Mouse (Mus musculus) CH12.LX (cell line): ENCODE measurements around the gene Ntm. TPM values are rescaled to one million over a fixed set of nuclear protein-coding genes. Genes with fewer than 3 reads are reported as not detected.

Experiments used
- DNase-seq: peaks from one replicate; pipeline ENCODE4 v3.0.0-alpha.2; 2013; ENCODE audit errors: extremely low read depth
- H3K27ac ChIP-seq: 2 replicates; pipeline ENCODE4 v1.5.1; 2012; ENCODE audit warnings: low read depth, mild to moderate bottlenecking, control low read depth, moderate library complexity; ENCODE audit not compliant: insufficient read depth
- H3K27me3 ChIP-seq: replicated peaks from 2 replicates; pipeline ENCODE3; 2012; ENCODE audit warnings: inconsistent platforms
- H3K36me3 ChIP-seq, 2 experiments: replicated peaks in 1 of 2; 2 replicates each; pipeline versions ENCODE3 to v1.6.1; 2012; ENCODE audit warnings: inconsistent platforms in 1 of 2, low read length in 1 of 2, mild to moderate bottlenecking in 1 of 2, mixed read lengths in 1 of 2, moderate library complexity in 1 of 2; ENCODE audit not compliant: control insufficient read depth in 1 of 2, insufficient read depth in 1 of 2
- H3K4me1 ChIP-seq, 2 experiments: 2 replicates each; pipeline ENCODE4 v1.6.1; 2012; ENCODE audit warnings: inconsistent platforms in 1 of 2, moderate library complexity in 1 of 2; ENCODE audit not compliant: insufficient read depth in 2 of 2, control insufficient read depth in 1 of 2
- H3K4me2 ChIP-seq: 2 replicates; pipeline ENCODE4 v1.6.1; 2012; ENCODE audit warnings: low read depth, mild to moderate bottlenecking, control low read depth; ENCODE audit not compliant: poor library complexity, insufficient read depth, severe bottlenecking
- H3K4me3 ChIP-seq, 3 experiments: fragments of 150-350 bp in 1 of 3; sonication (generic) in 1 of 3; replicated peaks in 1 of 3; 2 replicates each; pipeline versions ENCODE3 to v1.5.1; 2011 to 2012; ENCODE audit warnings: low read depth in 2 of 3, low read length in 2 of 3, mild to moderate bottlenecking in 2 of 3, moderate library complexity in 2 of 3, control low read depth in 1 of 3, improper control_type of control experiment in 1 of 3, inconsistent platforms in 1 of 3, mixed read lengths in 1 of 3; ENCODE audit not compliant: poor library complexity in 1 of 3
- H3K79me2 ChIP-seq: replicated peaks from 2 replicates; pipeline ENCODE4 v1.6.1; 2012; ENCODE audit warnings: mild to moderate bottlenecking, moderate library complexity; ENCODE audit not compliant: control insufficient read depth, poor library complexity, insufficient read depth, severe bottlenecking; ENCODE audit errors: extremely low read depth
- H3K9ac ChIP-seq: 2 replicates; pipeline ENCODE4 v1.6.1; 2012; ENCODE audit warnings: low read depth, mild to moderate bottlenecking, control low read depth, moderate library complexity; ENCODE audit not compliant: insufficient read depth
- H3K9me3 ChIP-seq: replicated peaks from 2 replicates; pipeline ENCODE3; 2012; ENCODE audit warnings: low read length, inconsistent platforms, mixed read lengths
- BHLHE40 ChIP-seq: IDR thresholded peaks from 2 replicates; pipeline ENCODE4 v1.6.1; 2011; ENCODE audit warnings: mild to moderate bottlenecking, low read depth, low read length, improper control_type of control experiment
- HCFC1 ChIP-seq: IDR thresholded peaks from 2 replicates; pipeline ENCODE4 v1.6.1; 2012; ENCODE audit warnings: low read depth, mild to moderate bottlenecking, inconsistent platforms, low read length, improper control_type of control experiment
- JUND ChIP-seq: conservative IDR thresholded peaks from 2 replicates; pipeline ENCODE4 v1.6.1; 2011; ENCODE audit warnings: low read depth, low read length, improper control_type of control experiment
- KAT2A ChIP-seq: IDR thresholded peaks from 2 replicates; pipeline ENCODE4 v1.6.1; 2012; ENCODE audit warnings: low read length, improper control_type of control experiment, inconsistent platforms; ENCODE audit not compliant: insufficient replicate concordance
- MAFK ChIP-seq: IDR thresholded peaks from 2 replicates; pipeline ENCODE4 v1.6.1; 2011; ENCODE audit warnings: low read length, improper control_type of control experiment; ENCODE audit not compliant: insufficient replicate concordance
- MYC ChIP-seq: IDR thresholded peaks from 2 replicates; pipeline ENCODE4 v1.6.1; 2011; ENCODE audit warnings: low read depth, mild to moderate bottlenecking, improper control_type of control experiment, low read length
- NELFE ChIP-seq: IDR thresholded peaks from 2 replicates; pipeline ENCODE4 v1.6.1; 2011; ENCODE audit warnings: low read depth, low read length, improper control_type of control experiment
- POLR2A ChIP-seq: IDR thresholded peaks from 2 replicates; pipeline ENCODE4 v1.6.1; 2011; ENCODE audit warnings: low read depth, mild to moderate bottlenecking, improper control_type of control experiment, low read length
- SMC3 ChIP-seq: IDR thresholded peaks from 2 replicates; pipeline ENCODE4 v1.6.1; 2011; ENCODE audit warnings: low read depth, low read length, improper control_type of control experiment
- TCF12 ChIP-seq: IDR thresholded peaks from 2 replicates; pipeline ENCODE4 v1.6.1; 2014; ENCODE audit warnings: low read depth, mild to moderate bottlenecking, inconsistent platforms, low read length, improper control_type of control experiment
- USF1 ChIP-seq: IDR thresholded peaks from 2 replicates; pipeline ENCODE4 v1.6.1; 2014; ENCODE audit warnings: low read depth, mild to moderate bottlenecking, inconsistent platforms, low read length, improper control_type of control experiment
- ZC3H11A ChIP-seq: IDR thresholded peaks from 2 replicates; pipeline ENCODE4 v1.6.1; 2012; ENCODE audit warnings: low read depth, mild to moderate bottlenecking, inconsistent platforms, low read length, improper control_type of control experiment
- ZNF384 ChIP-seq: IDR thresholded peaks from 2 replicates; pipeline ENCODE4 v1.6.1; 2012; ENCODE audit warnings: low read depth, low read length, improper control_type of control experiment, inconsistent platforms
- dilution Hi-C: fragments of 300-500 bp; cut with MboI; formaldehyde crosslinking; loops from 2 replicates; pipeline ENCODE4 v1.14.3; 2020; ENCODE audit warnings: low sequenced_read_pairs; ENCODE audit not compliant: extremely low pct_unique_long_range_greater_than_20kb, extremely low pct_ligation_motif_present
- in situ Hi-C: fragments of 300-500 bp; cut with MboI; formaldehyde crosslinking; loops from 3 replicates; pipeline ENCODE4 v1.14.3; 2019; ENCODE audit warnings: low sequenced_read_pairs, low pct_ligation_motif_present, low pct_unique_long_range_greater_than_20kb, mixed read lengths
- polyA plus RNA-seq: library from polyadenylated mRNA; unstranded; fragments of >175 nt; gene quantifications from 2 replicates; pipeline ENCODE4 v1.2.1, GENCODE M21; 2012; ENCODE audit warnings: low read depth; ENCODE audit not compliant: insufficient read length
- total RNA-seq, 2 experiments: library from RNA; depleted of rRNA; stranded (reverse); fragments of 300-350 nt in 1 of 2; fragments of >200 nt in 1 of 2; gene quantifications; 2 replicates each; pipeline ENCODE4 v1.2.3; 2012 to 2014

Ntm gene
- total and polyA plus RNA-seq, 3 experiments = not detected

GRCm38 (mm10) chr9:29220493-29220892, 742.4 kb downstream of the Ntm start:
- Histone ChIP-seq H3K4me2 (no peak overlapping the region), H3K9me3 (peaks cover 75% of the 10 kb centered on the region), H3K9ac (no peak overlapping the region), H3K4me1 (no peaks in the 10 kb centered on the region), H3K36me3 (no peaks in the 10 kb centered on the region), H3K79me2 (no peaks in the 10 kb centered on the region), H3K27ac (no peak overlapping the region), H3K4me3 (no peak overlapping the region), H3K27me3 (no peaks in the 10 kb centered on the region)
- DNase-seq = no peak
- in situ Hi-C loops (no loop called here), dilution Hi-C loops (no loop called here)
- no peak for TF ChIP-seq MAFK
- TF ChIP-seq JUND = no peak
- no peak for TF ChIP-seq SMC3
- no peak for TF ChIP-seq MYC

GRCm38 (mm10) chr9:29217951-29218350, 745.0 kb downstream of the Ntm start:
- H3K4me1 ChIP-seq = no peaks in the 10 kb centered on the region
- H3K4me2 ChIP-seq = no peak overlapping the region
- in situ Hi-C loops = no loop called here
- dilution Hi-C loops = no loop called here
- H3K36me3 ChIP-seq = no peaks in the 10 kb centered on the region
- no peak overlapping the region for H3K27ac ChIP-seq
- H3K27me3 ChIP-seq = no peaks in the 10 kb centered on the region
- H3K9ac ChIP-seq = no peak overlapping the region
- H3K9me3 ChIP-seq = peaks cover 66% of the 10 kb centered on the region
- no peak for TF ChIP-seq POLR2A
- TF ChIP-seq KAT2A = no peak
- TF ChIP-seq USF1 = no peak
- no peak for TF ChIP-seq HCFC1
- TF ChIP-seq TCF12 = no peak
- no peak overlapping the region for H3K4me3 ChIP-seq
- no peaks in the 10 kb centered on the region for H3K79me2 ChIP-seq
- DNase-seq = no peak

- peaks cover 68% of the 10 kb centered on the region for H3K9me3 ChIP-seq
- H3K4me2 ChIP-seq = no peak overlapping the region
- no peak overlapping the region for H3K4me3 ChIP-seq
- H3K27me3 ChIP-seq = no peaks in the 10 kb centered on the region
- H3K27ac ChIP-seq = no peak overlapping the region
- no peaks in the 10 kb centered on the region for H3K79me2 ChIP-seq
- TF ChIP-seq NELFE = no peak
- TF ChIP-seq KAT2A = no peak
- TF ChIP-seq ZC3H11A = no peak
- no peak for TF ChIP-seq JUND
- no peak for TF ChIP-seq BHLHE40
- no peak for TF ChIP-seq ZNF384
- in situ Hi-C loops = no loop called here
- no peak overlapping the region for H3K9ac ChIP-seq
- dilution Hi-C loops = no loop called here
- no peaks in the 10 kb centered on the region for H3K4me1 ChIP-seq
- DNase-seq = no peak
- H3K36me3 ChIP-seq = no peaks in the 10 kb centered on the region
Measured at GRCm38 (mm10) chr9:29216528-29216927, 746.4 kb downstream of the Ntm start.
